Mouse (Mus musculus) liver, adult 2 months (tissue): ENCODE measurements around the gene H3f3a. TPM values are rescaled to one million over a fixed set of nuclear protein-coding genes. Genes with fewer than 3 reads are reported as not detected.
A peak's percentile ranks its signal among the peaks of the same experiment; 100 is the strongest.

Source experiments
- DNase-seq: peaks from one replicate; pipeline ENCODE4 v3.0.0-alpha.2; 2011; ENCODE audit warnings: low read depth, low spot score; ENCODE audit errors: extremely low read depth
- H3K27ac ChIP-seq: fragments of 200-500 bp; replicated peaks from 2 replicates; pipeline ENCODE4 v1.5.1; 2012; ENCODE audit warnings: low read depth, mild to moderate bottlenecking, control low read depth, inconsistent platforms, low read length; ENCODE audit not compliant: insufficient read depth
- H3K27me3 ChIP-seq: fragments of 200-500 bp; 2 replicates; pipeline ENCODE4 v1.6.1; 2012; ENCODE audit warnings: mild to moderate bottlenecking, moderate library complexity, low read length, inconsistent platforms; ENCODE audit not compliant: control insufficient read depth, insufficient read depth
- H3K36me3 ChIP-seq: fragments of 200-500 bp; 2 replicates; pipeline ENCODE4 v1.6.1; 2012; ENCODE audit warnings: low read length, inconsistent platforms; ENCODE audit not compliant: control insufficient read depth, insufficient read depth
- H3K4me1 ChIP-seq: fragments of 200-500 bp; 2 replicates; pipeline ENCODE4 v1.6.1; 2011; ENCODE audit warnings: low read length; ENCODE audit not compliant: control insufficient read depth, insufficient read depth
- H3K4me3 ChIP-seq: fragments of 200-500 bp; 2 replicates; pipeline ENCODE4 v1.5.1; 2011; ENCODE audit warnings: low read depth, mild to moderate bottlenecking, control low read depth, low read length, moderate library complexity; ENCODE audit not compliant: insufficient read depth
- H3K79me2 ChIP-seq: fragments of 200-500 bp; 2 replicates; pipeline ENCODE4 v1.6.1; 2012; ENCODE audit warnings: inconsistent platforms, mild to moderate bottlenecking, low read length, moderate library complexity; ENCODE audit not compliant: control insufficient read depth, insufficient read depth
- H3K9ac ChIP-seq: fragments of 200-500 bp; 2 replicates; pipeline ENCODE4 v1.6.1; 2012; ENCODE audit warnings: low read depth, mild to moderate bottlenecking, control low read depth, inconsistent platforms, low read length
- CTCF ChIP-seq: fragments of 200-500 bp; IDR thresholded peaks from 2 replicates; pipeline ENCODE4 v1.5.1; 2011; ENCODE audit warnings: low read depth, low read length, control low read depth
- POLR2A ChIP-seq: fragments of 200-500 bp; IDR thresholded peaks from 2 replicates; pipeline ENCODE4 v1.6.1; 2011; ENCODE audit warnings: low read length, control low read depth; ENCODE audit not compliant: insufficient read depth; ENCODE audit errors: extremely low read depth
- WGBS: fragments of 180-500 bp; shearing (Covaris S2); methylation state at CpG from one replicate; pipeline ENCODE4 v1.1.7; 2018; 5-methylcytosine and 5-hydroxymethylcytosine counted together
- polyA plus RNA-seq: library from polyadenylated mRNA; depleted of rRNA; stranded (reverse); fragments of >200 nt; gene quantifications from 2 replicates; pipeline ENCODE4 v1.2.3, GENCODE M21; 2012
- total RNA-seq: library from RNA; depleted of rRNA; stranded (reverse); fragments of >200 nt; gene quantifications from 2 replicates; pipeline ENCODE4 v1.2.3, GENCODE M21; 2014

The H3f3a gene
- total and polyA plus RNA-seq, 2 experiments = 147 to 264 TPM

GRCm38 (mm10) chr1:180772291-180772690 lies 41.5 kb downstream of the H3f3a start:
- TF ChIP-seq CTCF (no peak), POLR2A (no peak)
- 92% methylated on average over 3 of the region's 3 CpGs for WGBS
- no peaks in the 10 kb centered on the region for H3K36me3 ChIP-seq
- DNase-seq = no peak
- no peaks in the 10 kb centered on the region for H3K27me3 ChIP-seq
- H3K79me2 ChIP-seq = no peaks in the 10 kb centered on the region
- H3K4me1 ChIP-seq = peaks cover 2% of the 10 kb centered on the region; the same call in 1 of the 2 replicates
- H3K27ac ChIP-seq = no peak overlapping the region
- H3K4me3 ChIP-seq = no peak overlapping the region
- H3K9ac ChIP-seq = no peak overlapping the region

GRCm38 (mm10) chr1:180771722-180772121 lies 42.0 kb downstream of the H3f3a start:
- WGBS = 71% methylated on average over 4 of the region's 4 CpGs
- DNase-seq = no peak
- no peak overlapping the region for H3K4me3 ChIP-seq
- no peaks in the 10 kb centered on the region for H3K27me3 ChIP-seq
- peaks cover 2% of the 10 kb centered on the region; the same call in 1 of the 2 replicates for H3K4me1 ChIP-seq
- H3K36me3 ChIP-seq = no peaks in the 10 kb centered on the region
- no peak overlapping the region for H3K27ac ChIP-seq
- H3K79me2 ChIP-seq = no peaks in the 10 kb centered on the region
- H3K9ac ChIP-seq = no peak overlapping the region
- TF ChIP-seq CTCF = no peak
- TF ChIP-seq POLR2A = no peak

DNA sequence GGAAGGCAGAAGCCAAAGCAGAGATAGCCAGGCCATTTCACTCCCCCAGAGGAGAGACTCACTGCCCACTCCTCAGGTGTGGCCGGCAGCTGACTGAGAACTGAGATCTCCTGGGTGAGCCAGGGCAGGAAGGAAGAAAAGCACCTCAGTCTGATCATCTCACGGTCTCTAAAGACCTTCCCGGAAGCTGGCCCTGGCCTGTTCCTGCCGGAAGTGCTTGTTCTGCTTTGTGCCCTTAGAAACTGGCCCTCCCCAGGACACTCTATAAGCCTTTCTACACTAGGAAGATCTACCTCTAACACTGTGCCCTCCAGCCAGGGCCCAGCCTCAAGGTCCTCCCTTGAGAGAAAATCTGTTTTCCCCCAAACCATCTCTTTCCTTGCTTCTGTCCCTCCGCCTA lies 42.4 kb downstream of the H3f3a start:
- Histone ChIP-seq H3K4me3 (no peak overlapping the region), H3K27ac (no peak overlapping the region)
- 84% methylated on average over 5 of the region's 5 CpGs for WGBS

DNA sequence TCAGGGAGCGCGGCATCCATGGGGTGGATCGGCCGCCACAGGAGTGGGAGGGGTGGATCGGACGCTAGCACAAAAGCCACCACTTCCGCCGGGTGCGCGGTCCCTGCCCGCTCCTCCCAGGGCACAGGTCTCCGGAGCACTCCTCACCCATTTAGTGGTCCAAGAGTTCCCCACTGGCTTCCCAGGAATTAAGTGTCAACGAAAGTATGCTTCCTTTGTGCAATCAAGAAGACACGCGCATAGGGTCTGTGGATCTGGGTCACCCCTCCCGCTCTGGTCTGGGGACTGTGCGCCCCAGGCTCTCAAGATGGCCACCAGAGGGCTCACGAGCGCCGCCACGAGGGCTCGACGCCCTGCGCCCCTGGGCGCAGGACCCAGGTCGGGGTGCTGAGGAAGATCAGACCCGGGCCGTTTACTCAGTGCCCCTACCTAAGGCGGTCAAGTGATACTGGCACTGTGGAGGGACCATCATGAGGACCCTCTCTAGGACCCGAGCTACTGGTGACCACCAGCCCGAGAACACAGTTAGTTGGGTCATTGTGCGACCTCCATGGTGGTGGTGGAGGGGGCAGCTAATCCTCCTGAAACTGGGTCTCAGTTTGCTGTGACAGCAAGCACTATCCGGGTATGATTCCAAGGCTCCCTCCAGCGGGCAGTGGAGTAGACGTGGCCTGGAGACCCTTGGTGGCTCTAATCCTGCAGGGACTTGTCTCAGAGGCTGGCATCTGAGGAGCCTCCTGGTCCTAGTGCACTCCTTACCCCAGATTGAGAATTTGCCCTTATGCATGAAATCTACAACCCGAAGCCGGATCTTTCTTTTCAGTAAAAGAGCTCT lies 45.2 kb downstream of the H3f3a start:
- peak overlapping the region; percentile 53 for H3K27ac ChIP-seq
- no peaks in the 10 kb centered on the region for H3K36me3 ChIP-seq
- WGBS = 8% methylated on average over 37 of the region's 37 CpGs
- H3K9ac ChIP-seq = peak overlapping the region; percentile 74
- no peaks in the 10 kb centered on the region for H3K27me3 ChIP-seq
- peak; percentile 55 for DNase-seq
- H3K4me3 ChIP-seq = peak overlapping the region; percentile 73
- TF ChIP-seq POLR2A (no peak), CTCF (peak; percentile 81)
- peaks cover 2% of the 10 kb centered on the region; the same call in 1 of the 2 replicates for H3K4me1 ChIP-seq
- H3K79me2 ChIP-seq = no peaks in the 10 kb centered on the region

More for the DNA sequence above, 42.4 kb downstream of the H3f3a start:
- TF ChIP-seq CTCF (no peak), POLR2A (no peak)
- no peak for DNase-seq
- Histone ChIP-seq H3K9ac (no peak overlapping the region), H3K79me2 (no peaks in the 10 kb centered on the region), H3K36me3 (no peaks in the 10 kb centered on the region), H3K4me1 (peaks cover 2% of the 10 kb centered on the region; the same call in 1 of the 2 replicates), H3K27me3 (no peaks in the 10 kb centered on the region)

DNA sequence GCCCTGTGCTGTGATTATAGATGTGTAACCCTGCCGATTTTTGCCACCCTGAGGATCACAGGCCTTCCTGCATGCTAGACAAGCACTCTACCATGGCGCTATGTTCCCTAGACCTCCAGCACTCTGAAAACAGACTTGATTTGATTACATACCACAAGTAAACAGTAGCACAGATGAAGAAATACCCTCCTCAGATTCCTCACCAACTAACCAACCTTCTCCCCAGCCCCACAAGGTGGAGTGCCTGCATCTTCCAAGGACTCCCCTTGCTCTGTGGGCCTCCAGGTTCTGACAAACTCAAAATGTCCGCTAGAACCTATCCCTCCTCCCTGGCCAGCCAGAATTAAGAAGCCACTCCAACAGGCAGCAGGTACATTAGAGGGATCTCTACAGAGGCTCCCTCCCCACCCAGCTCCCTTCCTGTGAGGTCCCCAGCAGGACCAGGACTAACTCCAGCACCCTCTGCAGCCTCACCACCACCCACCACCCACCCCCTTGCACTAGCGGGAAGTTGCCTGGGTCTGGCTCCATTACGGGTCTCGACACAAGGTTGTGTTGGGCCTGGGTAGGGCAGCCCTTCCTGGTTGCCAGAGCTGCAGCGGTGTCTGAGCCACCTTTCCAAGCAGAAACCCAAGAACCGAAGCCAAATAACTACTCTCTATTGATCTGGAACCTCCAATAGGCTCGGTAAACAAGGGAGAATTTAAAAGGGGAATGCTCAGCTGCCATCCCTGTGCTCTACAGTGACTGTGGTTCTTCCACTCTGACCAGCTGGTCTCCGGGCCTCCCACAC lies 46.0 kb downstream of the H3f3a start:
- no peaks in the 10 kb centered on the region for H3K36me3 ChIP-seq
- no peaks in the 10 kb centered on the region for H3K27me3 ChIP-seq
- peaks cover 2% of the 10 kb centered on the region; the same call in 1 of the 2 replicates for H3K4me1 ChIP-seq
- peak; percentile 51 for DNase-seq
- 21% methylated on average over 10 of the region's 10 CpGs for WGBS
- no peaks in the 10 kb centered on the region for H3K79me2 ChIP-seq
- H3K4me3 ChIP-seq = peak overlapping the region; percentile 73
- H3K27ac ChIP-seq = peak overlapping the region; percentile 53
- no peak for TF ChIP-seq POLR2A
- TF ChIP-seq CTCF = no peak
- H3K9ac ChIP-seq = peak overlapping the region; percentile 74
